Mouse (Mus musculus) neural tube, embryonic 14.5 days (tissue): ENCODE measurements around the gene Epo. TPM values are rescaled to one million over a fixed set of nuclear protein-coding genes. Genes with fewer than 3 reads are reported as not detected.

ENCODE experiments used
- ATAC-seq: fragments of 200-750 bp; cut with Nextera tagmentation; 2 replicates; pipeline ENCODE4 v1.8.0; 2017; ENCODE audit warnings: low read depth, mild to moderate bottlenecking, moderate TSS enrichment, moderate library complexity
- H3K27ac ChIP-seq: fragments of 300-500 bp; sonication (generic); 2 replicates; pipeline ENCODE4 v1.5.1; 2014; ENCODE audit warnings: low read depth, mild to moderate bottlenecking, control low read depth, low read length, moderate library complexity, mixed read lengths
- H3K27me3 ChIP-seq: fragments of 300-500 bp; sonication (generic); 2 replicates; pipeline ENCODE4 v1.6.1; 2014; ENCODE audit warnings: low read length; ENCODE audit not compliant: control insufficient read depth, insufficient read depth
- H3K36me3 ChIP-seq: fragments of 300-500 bp; sonication (generic); 2 replicates; pipeline ENCODE4 v1.6.1; 2014; ENCODE audit warnings: low read length, mixed read lengths; ENCODE audit not compliant: control insufficient read depth, insufficient read depth
- H3K4me1 ChIP-seq: fragments of 300-500 bp; sonication (generic); 2 replicates; pipeline ENCODE4 v1.6.1; 2014; ENCODE audit warnings: low read length; ENCODE audit not compliant: control insufficient read depth, insufficient read depth
- H3K4me2 ChIP-seq: fragments of 300-500 bp; sonication (generic); 2 replicates; pipeline ENCODE4 v1.6.1; 2014; ENCODE audit warnings: mild to moderate bottlenecking, low read depth, low read length, control low read depth
- H3K4me3 ChIP-seq: fragments of 300-500 bp; sonication (generic); 2 replicates; pipeline ENCODE4 v1.5.1; 2014; ENCODE audit warnings: low read depth, low read length, control low read depth, mixed read lengths
- H3K9ac ChIP-seq: fragments of 300-500 bp; sonication (generic); replicated peaks from 2 replicates; pipeline ENCODE4 v1.6.1; 2014; ENCODE audit warnings: low read depth, mild to moderate bottlenecking, control low read depth, low read length, mixed read lengths
- H3K9me3 ChIP-seq: fragments of 300-500 bp; sonication (generic); 2 replicates; pipeline ENCODE4 v1.6.1; 2016; ENCODE audit warnings: low read length; ENCODE audit not compliant: control insufficient read depth
- WGBS: fragments of 180-500 bp; shearing (Covaris S2); extraction: QIAGEN DNeasy Blood & Tissue Kit; methylation state at CpG from one replicate; pipeline ENCODE4 v1.1.7; 2014; 5-methylcytosine and 5-hydroxymethylcytosine counted together
- polyA plus RNA-seq: library from polyadenylated mRNA; unstranded; fragments of >200 nt; fragmentation: Nextera tagmentation; extraction: Ambion mirVana; gene quantifications from 2 replicates; pipeline ENCODE4 v1.2.1, GENCODE M21; 2014

Gene Epo
- polyA plus RNA-seq, 1 experiment from 2014 or later = not detected

DNA sequence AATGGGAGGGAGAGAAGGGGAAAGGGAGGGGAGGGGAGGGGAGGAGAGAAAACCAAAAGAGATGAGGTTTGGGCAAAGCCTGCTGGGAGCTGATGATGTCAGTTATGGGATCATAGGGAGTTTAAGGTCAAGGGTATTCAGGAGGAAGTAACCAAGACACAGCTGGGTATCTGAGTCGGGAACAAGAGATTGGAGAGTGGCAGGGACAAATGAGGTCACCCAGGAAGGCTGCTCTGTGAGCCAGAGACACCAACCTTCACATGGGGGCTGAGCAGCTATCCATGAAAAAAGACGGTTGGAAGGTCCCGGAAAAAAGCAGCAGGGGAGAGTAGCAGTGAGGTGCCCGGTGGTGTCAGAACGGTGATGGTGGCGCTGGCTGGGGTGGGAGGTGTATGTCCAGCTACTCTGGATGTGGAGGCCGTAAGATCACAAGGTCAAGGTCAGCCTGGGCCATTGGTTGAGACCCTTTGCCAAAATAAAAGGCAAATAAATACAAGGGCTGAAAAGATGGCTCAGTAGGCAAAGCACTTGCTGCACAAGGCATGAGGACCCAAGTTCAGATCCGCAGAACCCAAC lies 35.3 kb upstream of the Epo start:
- H3K4me3 ChIP-seq = no peak overlapping the region
- no peak overlapping the region for H3K9ac ChIP-seq
- H3K36me3 ChIP-seq = peaks cover 4% of the 10 kb centered on the region; the same call in 1 of the 2 replicates
- ATAC-seq = no peak
- H3K9me3 ChIP-seq = no peaks in the 10 kb centered on the region
- no peak overlapping the region for H3K4me2 ChIP-seq
- H3K4me1 ChIP-seq = no peaks in the 10 kb centered on the region
- WGBS = 81% methylated on average over 8 of the region's 8 CpGs
- no peak overlapping the region for H3K27ac ChIP-seq
- H3K27me3 ChIP-seq = no peaks in the 10 kb centered on the region

- no peak overlapping the region for H3K4me2 ChIP-seq
- H3K4me1 ChIP-seq = no peaks in the 10 kb centered on the region
- H3K9me3 ChIP-seq = no peaks in the 10 kb centered on the region
- ATAC-seq = no peak
- H3K36me3 ChIP-seq = peaks cover 4% of the 10 kb centered on the region; the same call in 1 of the 2 replicates
- 92% methylated on average over 5 of the region's 5 CpGs for WGBS
- no peak overlapping the region for H3K4me3 ChIP-seq
- no peak overlapping the region for H3K27ac ChIP-seq
- no peaks in the 10 kb centered on the region for H3K27me3 ChIP-seq
- no peak overlapping the region for H3K9ac ChIP-seq
Observed at GRCm38 (mm10) chr5:137566416-137566815, 33.4 kb upstream of the Epo start.

GRCm38 (mm10) chr5:137565744-137566143 lies 32.7 kb upstream of the Epo start:
- Histone ChIP-seq H3K9me3 (no peaks in the 10 kb centered on the region), H3K4me2 (no peak overlapping the region), H3K4me3 (no peak overlapping the region), H3K4me1 (no peaks in the 10 kb centered on the region), H3K9ac (no peak overlapping the region), H3K27me3 (no peaks in the 10 kb centered on the region), H3K36me3 (peaks cover 4% of the 10 kb centered on the region; the same call in 1 of the 2 replicates), H3K27ac (no peak overlapping the region)
- WGBS = 79% methylated on average over 6 of the region's 6 CpGs
- no peak for ATAC-seq

DNA sequence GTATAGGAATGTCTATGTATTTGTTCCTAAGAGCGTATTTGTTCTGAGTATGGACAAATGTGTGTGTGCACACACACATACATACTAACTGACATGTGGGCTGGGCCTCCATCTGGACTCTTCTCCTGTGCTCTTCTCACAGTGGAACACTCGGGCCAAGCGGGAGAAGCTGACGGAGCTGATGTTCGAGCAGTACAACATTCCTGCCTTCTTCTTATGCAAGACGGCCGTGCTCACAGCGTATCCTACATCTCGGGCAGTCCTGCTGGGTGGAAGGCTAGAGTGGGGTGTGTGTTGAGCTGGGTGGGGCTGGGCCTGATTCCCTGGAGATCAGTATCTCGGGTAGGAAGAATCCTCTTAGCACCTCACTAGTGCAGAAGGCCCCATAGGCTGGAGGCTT lies 29.9 kb upstream of the Epo start:
- Histone ChIP-seq H3K4me1 (no peaks in the 10 kb centered on the region), H3K27ac (no peak overlapping the region), H3K36me3 (peaks cover 4% of the 10 kb centered on the region; the same call in 1 of the 2 replicates), H3K9ac (no peak overlapping the region), H3K9me3 (no peaks in the 10 kb centered on the region), H3K4me3 (no peak overlapping the region), H3K27me3 (no peaks in the 10 kb centered on the region), H3K4me2 (no peak overlapping the region)
- 77% methylated on average over 10 of the region's 10 CpGs for WGBS
- no peak for ATAC-seq

DNA sequence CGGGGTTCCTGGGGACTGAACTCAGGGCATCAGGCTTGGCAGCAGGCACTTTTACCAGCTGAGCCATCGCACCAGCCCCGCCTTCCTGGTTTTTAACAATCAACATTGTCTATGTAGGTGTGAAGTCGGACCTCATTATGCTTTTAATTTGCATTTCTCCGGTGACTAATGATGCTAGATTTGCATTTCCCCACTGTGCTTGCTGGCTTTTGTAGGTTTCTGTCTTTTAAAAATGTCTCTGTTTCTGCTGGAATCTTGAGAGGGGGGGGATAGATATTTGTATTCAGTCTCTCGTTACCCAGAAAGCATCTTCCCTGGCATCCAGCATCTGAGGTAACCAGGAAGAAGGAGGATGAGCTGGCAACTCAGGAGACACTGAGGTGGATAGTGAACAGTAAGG lies 28.5 kb upstream of the Epo start:
- Histone ChIP-seq H3K27ac (no peak overlapping the region), H3K9ac (no peak overlapping the region), H3K4me3 (no peak overlapping the region), H3K9me3 (no peaks in the 10 kb centered on the region), H3K4me2 (no peak overlapping the region), H3K36me3 (no peaks in the 10 kb centered on the region), H3K27me3 (no peaks in the 10 kb centered on the region), H3K4me1 (no peaks in the 10 kb centered on the region)
- WGBS = 57% methylated on average over 6 of the region's 6 CpGs
- no peak for ATAC-seq

DNA sequence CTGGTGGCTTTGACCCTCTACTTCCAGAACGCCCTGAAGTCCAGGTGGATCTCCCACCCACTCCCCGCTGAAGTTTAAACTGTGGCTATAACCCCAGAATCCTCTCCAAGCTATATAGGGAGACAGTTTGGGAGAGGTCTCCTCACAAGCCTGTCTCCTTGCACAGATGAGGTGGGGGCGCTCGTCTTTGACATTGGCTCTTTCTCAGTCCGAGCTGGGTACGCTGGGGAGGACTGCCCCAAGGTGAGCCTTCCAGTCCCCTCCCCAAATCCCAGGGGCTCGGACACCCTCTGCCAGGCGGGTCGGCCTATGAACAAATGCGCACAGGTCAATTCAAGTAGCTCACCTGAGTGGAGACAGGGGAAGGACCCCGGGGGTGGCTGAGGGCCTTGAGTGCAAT lies 20.9 kb upstream of the Epo start:
- Histone ChIP-seq H3K27me3 (no peaks in the 10 kb centered on the region), H3K4me2 (peak overlapping the region; percentile 50), H3K27ac (no peak overlapping the region; the same call in 1 of the 2 replicates), H3K9ac (peak overlapping the region; percentile 56), H3K36me3 (no peaks in the 10 kb centered on the region), H3K4me1 (peaks cover 10% of the 10 kb centered on the region; the same call in 1 of the 2 replicates), H3K4me3 (peak overlapping the region; percentile 43), H3K9me3 (no peaks in the 10 kb centered on the region)
- ATAC-seq = peak; percentile 56; the same call in 1 of the 2 replicates
- WGBS = 41% methylated on average over 11 of the region's 11 CpGs

DNA sequence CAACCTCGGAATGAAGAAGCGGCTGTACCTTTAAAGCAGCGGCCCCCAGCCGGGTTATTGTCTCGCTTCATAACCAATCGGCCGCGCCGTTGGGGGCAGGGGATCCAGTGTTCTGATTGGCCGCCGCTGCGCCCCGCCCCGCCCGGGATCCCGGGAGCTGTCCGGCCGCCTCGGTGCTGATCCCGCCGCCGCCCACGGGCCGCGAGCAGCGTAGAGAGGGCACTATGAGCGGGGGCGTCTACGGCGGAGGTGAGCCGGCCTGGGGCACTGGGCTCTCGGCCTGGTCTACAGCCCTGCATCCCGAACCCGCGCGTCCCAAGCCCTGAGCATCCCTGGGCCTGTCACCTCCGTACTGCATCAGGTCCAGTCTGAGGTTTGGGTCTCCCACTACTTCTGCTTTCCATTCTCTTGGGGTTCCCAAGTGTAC lies 20.4 kb upstream of the Epo start, which contains the start of gene Actl6b:
Gene Actl6b, plus strand, starts transcription at position 107 of the 427 bp plus-strand sequence.
- peak within 1 kb of the TSS; percentile 76 for H3K27ac ChIP-seq
- peak within 1 kb of the TSS; percentile 56 for H3K9ac ChIP-seq
- no peaks in the 10 kb centered on the region for H3K9me3 ChIP-seq
- peak within 1 kb of the TSS; percentile 50 for H3K4me2 ChIP-seq
- no peaks in the 10 kb centered on the region for H3K36me3 ChIP-seq
- 1% methylated on average over 33 of the region's 37 CpGs for WGBS
- peak; percentile 96 for ATAC-seq
- H3K4me1 ChIP-seq = peaks cover 10% of the 10 kb centered on the region; the same call in 1 of the 2 replicates
- H3K4me3 ChIP-seq = peak within 1 kb of the TSS; percentile 43
- H3K27me3 ChIP-seq = no peaks in the 10 kb centered on the region

DNA sequence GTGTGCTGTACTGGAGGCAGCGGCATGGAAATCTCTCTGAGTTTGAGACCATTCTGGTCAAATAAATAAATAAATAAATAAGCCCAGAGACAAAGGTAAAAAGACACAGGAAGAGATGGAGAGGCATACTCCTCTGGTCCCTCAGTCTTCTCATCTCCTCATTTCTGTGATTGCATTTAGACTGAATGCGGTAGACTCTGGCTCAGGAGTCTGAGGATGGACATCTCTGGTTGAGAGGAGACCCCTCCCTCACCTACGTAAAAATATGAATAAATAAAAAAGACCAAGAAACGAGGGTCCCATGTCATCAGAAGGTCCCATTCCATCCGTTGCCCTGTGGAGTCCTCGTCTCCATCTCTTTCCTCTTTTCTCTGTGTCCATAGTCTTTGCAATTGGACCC lies 20.0 kb upstream of the Epo start:
- H3K27me3 ChIP-seq = no peaks in the 10 kb centered on the region
- peak; percentile 19; the same call in 1 of the 2 replicates for ATAC-seq
- no peaks in the 10 kb centered on the region for H3K9me3 ChIP-seq

DNA sequence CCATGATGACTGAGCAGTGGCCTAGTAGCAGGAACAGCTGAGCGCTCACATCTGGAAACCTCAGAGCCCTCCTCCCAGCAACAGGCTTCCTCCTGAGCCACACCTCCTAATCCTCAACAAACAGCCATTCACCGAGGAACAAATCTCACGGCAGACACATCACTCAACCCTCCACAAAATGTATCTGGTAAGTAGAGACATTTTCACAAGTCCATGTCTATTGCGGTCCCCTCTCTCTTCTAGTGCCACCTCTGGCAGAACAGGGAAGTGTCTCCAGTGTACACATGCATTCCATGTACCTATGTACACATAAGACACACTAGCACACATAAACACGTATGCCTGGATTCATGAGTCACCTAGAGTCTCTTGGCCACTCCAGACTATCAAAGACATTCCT lies 18.1 kb upstream of the Epo start:
- ATAC-seq = no peak
- H3K36me3 ChIP-seq = no peaks in the 10 kb centered on the region
- H3K27me3 ChIP-seq = no peaks in the 10 kb centered on the region
- no peak overlapping the region for H3K9ac ChIP-seq
- peaks cover 10% of the 10 kb centered on the region; the same call in 1 of the 2 replicates for H3K4me1 ChIP-seq
- WGBS = 80% methylated on average over 5 of the region's 5 CpGs
- H3K4me2 ChIP-seq = no peak overlapping the region
- no peaks in the 10 kb centered on the region for H3K9me3 ChIP-seq
- H3K27ac ChIP-seq = no peak overlapping the region
- H3K4me3 ChIP-seq = no peak overlapping the region

More for the DNA sequence above, 20.0 kb upstream of the Epo start:
- Histone ChIP-seq H3K27ac (peak overlapping the region; percentile 76), H3K4me1 (peaks cover 10% of the 10 kb centered on the region; the same call in 1 of the 2 replicates), H3K9ac (peak overlapping the region; percentile 56), H3K4me3 (peak overlapping the region; percentile 43), H3K36me3 (no peaks in the 10 kb centered on the region), H3K4me2 (peak overlapping the region; percentile 50)
- WGBS = 23% methylated on average over 6 of the region's 6 CpGs
